Mouse (Mus musculus): Measurements from ENCODE around the gene Ube2i. TPM values are rescaled to one million over a fixed set of nuclear protein-coding genes. Genes with fewer than 3 reads are reported as not detected.
A peak's percentile ranks its signal among the peaks of the same experiment; 100 is the strongest.
"Not testable (repeated sequence)": the region's sequence is repeated elsewhere in the genome, so short reads cannot be mapped to it uniquely, and the experiment has no call there.

Gene Ube2i
- polyA plus RNA-seq, 1 experiment = 432 TPM

GRCm38 (mm10) chr17:25224586-25225222 is 49.7 kb downstream of the Ube2i start:
- H3K9me3 ChIP-seq (replicated peaks; ENCODE audit: control insufficient read depth, insufficient read depth, low read length, poor library complexity, severe bottlenecking) = no peaks in the 10 kb centered on the region
- no peaks in the 10 kb centered on the region for H3K27me3 ChIP-seq (ENCODE audit: control insufficient read depth, insufficient read depth, low read length, poor library complexity, severe bottlenecking)
- H3K4me1 ChIP-seq (ENCODE audit: control insufficient read depth, insufficient read depth, low read length) = peaks cover 2% of the 10 kb centered on the region
- H3K4me3 ChIP-seq (ENCODE audit: low read depth, low read length) = no peak overlapping the region
- no peak overlapping the region for H3K9ac ChIP-seq (ENCODE audit: low read depth, poor library complexity, severe bottlenecking)
- H3K36me3 ChIP-seq (ENCODE audit: control insufficient read depth, insufficient read depth, low read length, poor library complexity, severe bottlenecking) = peaks cover 4% of the 10 kb centered on the region; the same call in 1 of the 2 replicates
- TF ChIP-seq POLR2A (IDR thresholded peaks at IDR 0.05; ENCODE audit: insufficient read depth, low read length) (no peak), EP300 (IDR thresholded peaks at IDR 0.05; ENCODE audit: insufficient read depth, low read depth, low read length) (no peak), CTCF (IDR thresholded peaks at IDR 0.05; ENCODE audit: low read depth, low read length) (no peak)
- no peak overlapping the region for H3K27ac ChIP-seq (ENCODE audit: insufficient read depth, low read length)

DNA sequence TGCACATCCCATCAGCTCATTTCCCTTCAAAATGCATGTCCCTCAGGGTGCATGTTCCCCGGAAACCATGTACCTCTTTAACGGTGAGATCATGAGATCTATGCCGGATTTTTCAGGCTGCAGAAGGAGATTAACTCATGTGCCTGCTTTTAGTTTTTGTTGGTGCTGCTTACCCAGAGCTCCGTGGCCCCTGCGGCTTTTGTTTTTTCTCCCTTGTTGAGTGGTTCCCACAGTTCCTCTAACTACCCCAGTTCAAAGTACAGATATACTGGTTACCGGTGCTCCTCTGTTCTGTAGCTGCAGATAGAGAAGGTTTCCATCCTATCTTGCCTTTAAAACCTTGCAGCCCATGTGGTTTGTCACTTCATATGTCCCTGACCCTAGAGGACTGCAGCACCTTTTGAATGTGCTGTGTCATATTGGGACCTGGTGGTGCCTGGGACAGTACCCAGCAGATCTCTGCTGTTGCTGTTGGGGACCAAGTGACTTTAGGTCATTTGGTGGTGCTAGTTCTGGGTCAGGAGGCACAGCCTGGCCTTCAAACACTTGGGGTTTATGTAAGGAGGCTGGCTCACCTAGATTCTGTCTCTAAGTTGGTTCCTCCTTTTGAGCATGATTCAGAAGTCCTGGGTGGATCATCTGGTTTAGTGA is 51.3 kb downstream of the Ube2i start:
- Histone ChIP-seq H3K36me3 (ENCODE audit: control insufficient read depth, insufficient read depth, low read length, poor library complexity, severe bottlenecking) (no peaks in the 10 kb centered on the region), H3K27me3 (ENCODE audit: control insufficient read depth, insufficient read depth, low read length, poor library complexity, severe bottlenecking) (no peaks in the 10 kb centered on the region), H3K9ac (ENCODE audit: low read depth, poor library complexity, severe bottlenecking) (peak overlapping the region; percentile 60), H3K4me3 (ENCODE audit: low read depth, low read length) (peak overlapping the region; percentile 77), H3K4me1 (ENCODE audit: control insufficient read depth, insufficient read depth, low read length) (peaks cover 2% of the 10 kb centered on the region), H3K9me3 (replicated peaks; ENCODE audit: control insufficient read depth, insufficient read depth, low read length, poor library complexity, severe bottlenecking) (no peaks in the 10 kb centered on the region), H3K27ac (ENCODE audit: insufficient read depth, low read length) (peak overlapping the region; percentile 45; the same call in 1 of the 2 replicates)
- TF ChIP-seq POLR2A (IDR thresholded peaks at IDR 0.05; ENCODE audit: insufficient read depth, low read length) (no peak), EP300 (IDR thresholded peaks at IDR 0.05; ENCODE audit: insufficient read depth, low read depth, low read length) (no peak), CTCF (IDR thresholded peaks at IDR 0.05; ENCODE audit: low read depth, low read length) (no peak)

DNA sequence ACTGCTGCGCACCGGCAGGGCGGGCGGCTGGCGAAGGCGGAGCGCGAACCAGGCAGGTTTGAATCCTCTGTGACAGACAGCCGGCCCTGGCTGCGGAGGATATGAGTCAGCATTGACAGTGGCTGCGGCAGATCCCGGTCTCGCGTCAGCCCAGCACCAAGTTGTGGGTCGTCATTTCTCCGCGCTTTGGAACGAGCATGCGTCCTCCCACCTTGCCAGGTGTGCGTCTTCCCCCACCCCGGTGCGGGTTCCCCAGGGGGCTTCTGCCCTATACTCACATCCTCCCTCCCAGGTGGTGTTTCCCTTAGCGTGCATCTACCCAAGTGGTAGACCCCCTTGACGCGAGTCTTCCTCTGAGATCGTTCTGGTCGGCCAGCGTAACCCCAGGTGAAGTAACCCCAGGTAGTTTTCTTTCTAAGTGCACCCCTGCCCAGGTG is 51.9 kb downstream of the Ube2i start:
- not testable (repeated sequence) for H3K27me3 ChIP-seq (ENCODE audit: control insufficient read depth, insufficient read depth, low read length, poor library complexity, severe bottlenecking); H3K4me1 ChIP-seq (ENCODE audit: control insufficient read depth, insufficient read depth, low read length); H3K9me3 ChIP-seq (replicated peaks; ENCODE audit: control insufficient read depth, insufficient read depth, low read length, poor library complexity, severe bottlenecking); H3K36me3 ChIP-seq (ENCODE audit: control insufficient read depth, insufficient read depth, low read length, poor library complexity, severe bottlenecking)
- Histone ChIP-seq H3K9ac (ENCODE audit: low read depth, poor library complexity, severe bottlenecking) (peak overlapping the region; percentile 60), H3K27ac (ENCODE audit: insufficient read depth, low read length) (peak overlapping the region; percentile 45; the same call in 1 of the 2 replicates), H3K4me3 (ENCODE audit: low read depth, low read length) (peak overlapping the region; percentile 77)

- Histone ChIP-seq H3K27ac (ENCODE audit: insufficient read depth, low read length) (peak overlapping the region; percentile 53), H3K27me3 (ENCODE audit: control insufficient read depth, insufficient read depth, low read length, poor library complexity, severe bottlenecking) (no peaks in the 10 kb centered on the region), H3K4me3 (ENCODE audit: low read depth, low read length) (peak overlapping the region; percentile 71), H3K9ac (ENCODE audit: low read depth, poor library complexity, severe bottlenecking) (peak overlapping the region; percentile 60), H3K9me3 (replicated peaks; ENCODE audit: control insufficient read depth, insufficient read depth, low read length, poor library complexity, severe bottlenecking) (no peaks in the 10 kb centered on the region), H3K36me3 (ENCODE audit: control insufficient read depth, insufficient read depth, low read length, poor library complexity, severe bottlenecking) (no peaks in the 10 kb centered on the region), H3K4me1 (ENCODE audit: control insufficient read depth, insufficient read depth, low read length) (peaks cover 2% of the 10 kb centered on the region)
- no peak for TF ChIP-seq EP300 (IDR thresholded peaks at IDR 0.05; ENCODE audit: insufficient read depth, low read depth, low read length)
Measured at GRCm38 (mm10) chr17:25221821-25222503, 52.5 kb downstream of the Ube2i start.

DNA sequence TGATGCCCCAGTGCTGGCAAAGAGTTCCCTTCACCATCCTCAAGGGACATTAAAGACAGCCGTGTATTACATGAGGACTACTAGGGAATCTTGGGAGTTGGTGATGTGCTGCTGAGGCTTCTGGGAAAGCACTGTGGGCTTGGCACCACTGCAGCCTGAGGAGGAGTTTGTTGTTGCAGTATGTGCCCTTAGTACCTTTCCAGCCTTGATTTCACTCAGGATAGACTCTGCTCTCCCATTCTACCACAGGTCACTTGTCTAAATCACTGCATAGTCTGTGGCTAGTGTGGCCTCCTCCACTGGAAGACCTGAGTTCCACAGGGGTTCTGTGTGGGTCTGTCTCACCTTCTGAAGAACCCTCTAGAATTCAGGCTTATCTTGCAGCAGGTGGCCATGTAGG is 53.7 kb downstream of the Ube2i start:
- no peaks in the 10 kb centered on the region for H3K36me3 ChIP-seq (ENCODE audit: control insufficient read depth, insufficient read depth, low read length, poor library complexity, severe bottlenecking)
- peaks cover 2% of the 10 kb centered on the region for H3K4me1 ChIP-seq (ENCODE audit: control insufficient read depth, insufficient read depth, low read length)
- H3K27me3 ChIP-seq (ENCODE audit: control insufficient read depth, insufficient read depth, low read length, poor library complexity, severe bottlenecking) = no peaks in the 10 kb centered on the region
- no peak overlapping the region for H3K27ac ChIP-seq (ENCODE audit: insufficient read depth, low read length)
- H3K9ac ChIP-seq (ENCODE audit: low read depth, poor library complexity, severe bottlenecking) = no peak overlapping the region
- H3K9me3 ChIP-seq (replicated peaks; ENCODE audit: control insufficient read depth, insufficient read depth, low read length, poor library complexity, severe bottlenecking) = no peaks in the 10 kb centered on the region
- TF ChIP-seq CTCF (IDR thresholded peaks at IDR 0.05; ENCODE audit: low read depth, low read length) (no peak), EP300 (IDR thresholded peaks at IDR 0.05; ENCODE audit: insufficient read depth, low read depth, low read length) (no peak), POLR2A (IDR thresholded peaks at IDR 0.05; ENCODE audit: insufficient read depth, low read length) (no peak)
- H3K4me3 ChIP-seq (ENCODE audit: low read depth, low read length) = no peak overlapping the region

Measured in ES-Bruce4 (cell line).